Mouse (Mus musculus): ENCODE results near the gene Pdk4. TPM values are rescaled to one million over a fixed set of nuclear protein-coding genes. Genes with fewer than 3 reads are reported as not detected.

Gene Pdk4
- polyA plus RNA-seq, 1 experiment from 2014 or later = 1.1 TPM

- Histone ChIP-seq H3K4me2 (ENCODE audit: low read depth, severe bottlenecking) (no peak overlapping the region), H3K27ac (replicated peaks; ENCODE audit: low read depth, low read length) (no peak overlapping the region), H3K4me3 (ENCODE audit: low read depth, low read length) (no peak overlapping the region), H3K9ac (ENCODE audit: low read length) (no peak overlapping the region), H3K36me3 (ENCODE audit: control insufficient read depth, insufficient read depth, low read length) (no peaks in the 10 kb centered on the region), H3K9me3 (ENCODE audit: control insufficient read depth, low read length) (no peaks in the 10 kb centered on the region), H3K4me1 (ENCODE audit: control insufficient read depth, insufficient read depth, low read length) (no peaks in the 10 kb centered on the region), H3K27me3 (ENCODE audit: control insufficient read depth, insufficient read depth, low read length) (no peaks in the 10 kb centered on the region)
- WGBS = 84% methylated on average over 10 of the region's 10 CpGs
- ATAC-seq (ENCODE audit: insufficient number of reproducible peaks, low FRiP score, low TSS enrichment, low read depth) = no peak
- no peak for DNase-seq (ENCODE audit: low spot score)
Measured at GRCm38 (mm10) chr6:5470480-5471318, 25.4 kb downstream of the Pdk4 start.

- Histone ChIP-seq H3K27me3 (ENCODE audit: control insufficient read depth, insufficient read depth, low read length) (no peaks in the 10 kb centered on the region), H3K4me3 (ENCODE audit: low read depth, low read length) (no peak overlapping the region), H3K4me1 (ENCODE audit: control insufficient read depth, insufficient read depth, low read length) (no peaks in the 10 kb centered on the region), H3K9ac (ENCODE audit: low read length) (no peak overlapping the region), H3K27ac (replicated peaks; ENCODE audit: low read depth, low read length) (no peak overlapping the region), H3K4me2 (ENCODE audit: low read depth, severe bottlenecking) (no peak overlapping the region), H3K36me3 (ENCODE audit: control insufficient read depth, insufficient read depth, low read length) (no peaks in the 10 kb centered on the region), H3K9me3 (ENCODE audit: control insufficient read depth, low read length) (no peaks in the 10 kb centered on the region)
- WGBS = 83% methylated on average over 3 of the region's 3 CpGs
- no peak for DNase-seq (ENCODE audit: low spot score)
- ATAC-seq (ENCODE audit: insufficient number of reproducible peaks, low FRiP score, low TSS enrichment, low read depth) = no peak
Measured at GRCm38 (mm10) chr6:5455836-5456235, 40.3 kb downstream of the Pdk4 start.

- Histone ChIP-seq H3K27ac (replicated peaks; ENCODE audit: low read depth, low read length) (no peak overlapping the region), H3K9me3 (ENCODE audit: control insufficient read depth, low read length) (no peaks in the 10 kb centered on the region), H3K4me1 (ENCODE audit: control insufficient read depth, insufficient read depth, low read length) (no peaks in the 10 kb centered on the region), H3K4me2 (ENCODE audit: low read depth, severe bottlenecking) (no peak overlapping the region), H3K36me3 (ENCODE audit: control insufficient read depth, insufficient read depth, low read length) (no peaks in the 10 kb centered on the region), H3K4me3 (ENCODE audit: low read depth, low read length) (no peak overlapping the region), H3K27me3 (ENCODE audit: control insufficient read depth, insufficient read depth, low read length) (no peaks in the 10 kb centered on the region), H3K9ac (ENCODE audit: low read length) (no peak overlapping the region)
- 86% methylated on average over 5 of the region's 5 CpGs for whole genome bisulfite sequencing
- ATAC-seq (ENCODE audit: insufficient number of reproducible peaks, low FRiP score, low TSS enrichment, low read depth) (no peak), DNase-seq (ENCODE audit: low spot score) (no peak)
Measured at GRCm38 (mm10) chr6:5449878-5450277, 46.2 kb downstream of the Pdk4 start.

- Histone ChIP-seq H3K27me3 (ENCODE audit: control insufficient read depth, insufficient read depth, low read length) (no peaks in the 10 kb centered on the region), H3K36me3 (ENCODE audit: control insufficient read depth, insufficient read depth, low read length) (no peaks in the 10 kb centered on the region), H3K9ac (ENCODE audit: low read length) (no peak overlapping the region), H3K27ac (replicated peaks; ENCODE audit: low read depth, low read length) (no peak overlapping the region), H3K4me1 (ENCODE audit: control insufficient read depth, insufficient read depth, low read length) (no peaks in the 10 kb centered on the region), H3K4me3 (ENCODE audit: low read depth, low read length) (no peak overlapping the region), H3K4me2 (ENCODE audit: low read depth, severe bottlenecking) (no peak overlapping the region), H3K9me3 (ENCODE audit: control insufficient read depth, low read length) (no peaks in the 10 kb centered on the region)
- ATAC-seq (ENCODE audit: insufficient number of reproducible peaks, low FRiP score, low TSS enrichment, low read depth) (no peak), DNase-seq (ENCODE audit: low spot score) (no peak)
- 66% methylated on average over 4 of the region's 4 CpGs for WGBS
Measured at GRCm38 (mm10) chr6:5448396-5448795, 47.7 kb downstream of the Pdk4 start.

GRCm38 (mm10) chr6:5447546-5447945 is 48.6 kb downstream of the Pdk4 start:
- Histone ChIP-seq H3K9me3 (ENCODE audit: control insufficient read depth, low read length) (no peaks in the 10 kb centered on the region), H3K9ac (ENCODE audit: low read length) (no peak overlapping the region), H3K36me3 (ENCODE audit: control insufficient read depth, insufficient read depth, low read length) (no peaks in the 10 kb centered on the region), H3K27me3 (ENCODE audit: control insufficient read depth, insufficient read depth, low read length) (no peaks in the 10 kb centered on the region), H3K27ac (replicated peaks; ENCODE audit: low read depth, low read length) (no peak overlapping the region), H3K4me2 (ENCODE audit: low read depth, severe bottlenecking) (no peak overlapping the region), H3K4me3 (ENCODE audit: low read depth, low read length) (no peak overlapping the region), H3K4me1 (ENCODE audit: control insufficient read depth, insufficient read depth, low read length) (0 out of 2 replicates have a peak, but pooled peaks cover 3% of the 10 kb centered on the region)
- 74% methylated on average over 6 of the region's 6 CpGs for WGBS
- DNase-seq (ENCODE audit: low spot score) = no peak
- no peak for ATAC-seq (ENCODE audit: insufficient number of reproducible peaks, low FRiP score, low TSS enrichment, low read depth)

- H3K27me3 ChIP-seq (ENCODE audit: control insufficient read depth, insufficient read depth, low read length) = no peaks in the 10 kb centered on the region
- DNase-seq (ENCODE audit: low spot score) = no peak
- no peak overlapping the region for H3K4me2 ChIP-seq (ENCODE audit: low read depth, severe bottlenecking)
- H3K27ac ChIP-seq (replicated peaks; ENCODE audit: low read depth, low read length) = no peak overlapping the region
- whole genome bisulfite sequencing = 86% methylated on average over 4 of the region's 4 CpGs
- no peaks in the 10 kb centered on the region for H3K9me3 ChIP-seq (ENCODE audit: control insufficient read depth, low read length)
- no peak overlapping the region for H3K4me3 ChIP-seq (ENCODE audit: low read depth, low read length)
- no peaks in the 10 kb centered on the region for H3K36me3 ChIP-seq (ENCODE audit: control insufficient read depth, insufficient read depth, low read length)
- H3K4me1 ChIP-seq (ENCODE audit: control insufficient read depth, insufficient read depth, low read length) = 0 out of 2 replicates have a peak, but pooled peaks cover 3% of the 10 kb centered on the region
- no peak for ATAC-seq (ENCODE audit: insufficient number of reproducible peaks, low FRiP score, low TSS enrichment, low read depth)
- H3K9ac ChIP-seq (ENCODE audit: low read length) = no peak overlapping the region
Measured at GRCm38 (mm10) chr6:5447013-5447412, 49.1 kb downstream of the Pdk4 start.

- Histone ChIP-seq H3K27me3 (ENCODE audit: control insufficient read depth, insufficient read depth, low read length) (no peaks in the 10 kb centered on the region), H3K9ac (ENCODE audit: low read length) (no peak overlapping the region), H3K4me2 (ENCODE audit: low read depth, severe bottlenecking) (no peak overlapping the region), H3K9me3 (ENCODE audit: control insufficient read depth, low read length) (no peaks in the 10 kb centered on the region), H3K27ac (replicated peaks; ENCODE audit: low read depth, low read length) (no peak overlapping the region), H3K4me3 (ENCODE audit: low read depth, low read length) (no peak overlapping the region), H3K36me3 (ENCODE audit: control insufficient read depth, insufficient read depth, low read length) (no peaks in the 10 kb centered on the region), H3K4me1 (ENCODE audit: control insufficient read depth, insufficient read depth, low read length) (0 out of 2 replicates have a peak, but pooled peaks cover 3% of the 10 kb centered on the region)
- ATAC-seq (ENCODE audit: insufficient number of reproducible peaks, low FRiP score, low TSS enrichment, low read depth) = no peak
- DNase-seq (ENCODE audit: low spot score) = no peak
- WGBS = 94% methylated on average over 5 of the region's 5 CpGs
Measured at GRCm38 (mm10) chr6:5444331-5444898, 51.7 kb downstream of the Pdk4 start.

GRCm38 (mm10) chr6:5443104-5443863 is 52.8 kb downstream of the Pdk4 start:
- Histone ChIP-seq H3K36me3 (ENCODE audit: control insufficient read depth, insufficient read depth, low read length) (no peaks in the 10 kb centered on the region), H3K4me1 (ENCODE audit: control insufficient read depth, insufficient read depth, low read length) (0 out of 2 replicates have a peak, but pooled peaks cover 3% of the 10 kb centered on the region), H3K4me3 (ENCODE audit: low read depth, low read length) (no peak overlapping the region), H3K9me3 (ENCODE audit: control insufficient read depth, low read length) (no peaks in the 10 kb centered on the region), H3K9ac (ENCODE audit: low read length) (no peak overlapping the region), H3K4me2 (ENCODE audit: low read depth, severe bottlenecking) (no peak overlapping the region), H3K27ac (replicated peaks; ENCODE audit: low read depth, low read length) (no peak overlapping the region), H3K27me3 (ENCODE audit: control insufficient read depth, insufficient read depth, low read length) (no peaks in the 10 kb centered on the region)
- no peak for ATAC-seq (ENCODE audit: insufficient number of reproducible peaks, low FRiP score, low TSS enrichment, low read depth)
- WGBS = 28% methylated on average over 13 of the region's 13 CpGs
- DNase-seq (ENCODE audit: low spot score) = no peak
